Mouse (Mus musculus): ENCODE data around the gene Hsd11b2. TPM values are rescaled to one million over a fixed set of nuclear protein-coding genes. Genes with fewer than 3 reads are reported as not detected.

Hsd11b2 gene
- polyA plus RNA-seq, 1 experiment from 2014 or later: 1.2 TPM

DNA sequence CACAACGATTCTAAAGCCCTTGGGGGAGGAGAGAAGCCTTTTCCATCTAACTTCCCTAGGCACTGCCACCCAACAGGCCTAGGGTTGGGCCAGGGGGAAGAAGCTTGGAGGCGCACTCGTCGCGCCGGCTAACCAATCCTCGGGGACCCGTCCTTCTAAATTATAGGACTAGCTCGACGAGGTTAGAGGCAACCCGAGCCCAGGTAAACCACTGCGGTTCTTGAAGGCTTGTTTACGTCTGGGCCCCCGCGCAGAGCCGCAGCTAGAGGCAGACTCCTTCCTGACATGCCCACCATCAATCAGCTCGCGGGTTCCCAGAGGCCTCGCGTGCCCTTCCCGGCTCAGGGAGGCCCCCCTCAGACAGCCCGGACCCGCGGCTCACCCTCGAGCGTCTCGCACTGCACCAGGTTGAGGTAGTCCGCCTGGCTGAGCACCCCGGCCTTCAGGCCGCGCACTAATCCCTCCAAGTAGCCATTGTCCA, 46.9 kb downstream of the Hsd11b2 start:
- Histone ChIP-seq H3K36me3 (peaks cover 8% of the 10 kb centered on the region), H3K9me3 (no peaks in the 10 kb centered on the region), H3K27ac (replicated peaks) (peak overlapping the region; percentile 86), H3K4me1 (peaks cover 30% of the 10 kb centered on the region), H3K9ac (peak overlapping the region; percentile 97), H3K27me3 (replicated peaks) (peaks cover 4% of the 10 kb centered on the region; the same call in 1 of the 2 replicates), H3K4me3 (peak overlapping the region; percentile 98), H3K4me2 (peak overlapping the region; percentile 92)
- peak; percentile 49 for ATAC-seq (ENCODE audit: extremely low read depth, insufficient number of reproducible peaks, low FRiP score, low TSS enrichment)
- under 1% methylated on average over 31 of the region's 31 CpGs for WGBS

- H3K4me2 ChIP-seq: peak within 1 kb of the TSS; percentile 92
- H3K4me1 ChIP-seq: peaks cover 30% of the 10 kb centered on the region
- H3K9ac ChIP-seq: peak within 1 kb of the TSS; percentile 97
- H3K4me3 ChIP-seq: peak within 1 kb of the TSS; percentile 98
- ATAC-seq (ENCODE audit: extremely low read depth, insufficient number of reproducible peaks, low FRiP score, low TSS enrichment): peak; percentile 98
- no peaks in the 10 kb centered on the region for H3K9me3 ChIP-seq
- 2% methylated on average over 52 of the region's 53 CpGs for WGBS
- peaks cover 7% of the 10 kb centered on the region for H3K36me3 ChIP-seq
- H3K27me3 ChIP-seq (replicated peaks): peaks cover 4% of the 10 kb centered on the region; the same call in 1 of the 2 replicates
- peak within 1 kb of the TSS; percentile 86 for H3K27ac ChIP-seq (replicated peaks)
Observed at GRCm38 (mm10) chr8:105565952-105566702, 47.6 kb downstream of the Hsd11b2 start, which contains the start of gene Atp6v0d1. Gene Atp6v0d1 (minus strand): TSS chr8:105566047.

GRCm38 (mm10) chr8:105566703-105567595, 48.4 kb downstream of the Hsd11b2 start:
- peaks cover 5% of the 10 kb centered on the region for H3K36me3 ChIP-seq
- H3K27me3 ChIP-seq (replicated peaks): peaks cover 4% of the 10 kb centered on the region; the same call in 1 of the 2 replicates
- H3K9ac ChIP-seq: peak overlapping the region; percentile 80
- no peak for ATAC-seq (ENCODE audit: extremely low read depth, insufficient number of reproducible peaks, low FRiP score, low TSS enrichment)
- no peaks in the 10 kb centered on the region for H3K9me3 ChIP-seq
- peaks cover 30% of the 10 kb centered on the region for H3K4me1 ChIP-seq
- peak overlapping the region; percentile 92 for H3K4me2 ChIP-seq
- H3K4me3 ChIP-seq: peak overlapping the region; percentile 98
- H3K27ac ChIP-seq (replicated peaks): peak overlapping the region; percentile 60; the same call in 1 of the 2 replicates
- WGBS: 22% methylated on average over 27 of the region's 27 CpGs

- Histone ChIP-seq H3K27me3 (replicated peaks) (peaks cover 4% of the 10 kb centered on the region; the same call in 1 of the 2 replicates), H3K36me3 (no peaks in the 10 kb centered on the region), H3K9ac (no peak overlapping the region), H3K4me1 (peaks cover 5% of the 10 kb centered on the region), H3K27ac (replicated peaks) (no peak overlapping the region), H3K4me2 (no peak overlapping the region), H3K9me3 (no peaks in the 10 kb centered on the region), H3K4me3 (no peak overlapping the region)
- 82% methylated on average over 9 of the region's 9 CpGs for WGBS
- ATAC-seq (ENCODE audit: extremely low read depth, insufficient number of reproducible peaks, low FRiP score, low TSS enrichment): no peak
Observed at GRCm38 (mm10) chr8:105571810-105572209, 53.3 kb downstream of the Hsd11b2 start.

DNA sequence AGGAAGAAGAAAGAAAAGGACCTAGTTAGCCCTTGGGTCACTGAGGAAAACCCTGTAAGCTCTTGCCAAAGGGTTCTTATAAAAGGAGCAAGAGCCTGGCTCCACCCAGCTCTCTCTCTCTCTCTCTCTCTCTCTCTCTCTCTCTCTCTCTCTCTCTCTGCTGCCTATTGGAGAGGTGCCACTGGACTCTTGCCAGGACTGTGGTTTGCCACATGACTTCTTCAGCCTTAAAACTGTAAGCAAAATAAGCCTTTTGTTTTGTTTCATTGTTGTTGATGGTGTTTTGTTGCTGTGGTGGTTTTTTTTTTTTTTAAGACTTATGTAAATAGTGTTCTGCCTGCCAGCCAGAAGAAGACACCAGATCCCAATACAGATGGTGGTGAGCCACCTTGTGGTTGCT, 54.9 kb downstream of the Hsd11b2 start:
- Histone ChIP-seq H3K4me1 (no peaks in the 10 kb centered on the region), H3K36me3 (no peaks in the 10 kb centered on the region), H3K27me3 (replicated peaks) (no peaks in the 10 kb centered on the region; the same call in 1 of the 2 replicates), H3K9me3 (no peaks in the 10 kb centered on the region), H3K27ac (replicated peaks) (no peak overlapping the region), H3K4me2 (no peak overlapping the region), H3K9ac (no peak overlapping the region), H3K4me3 (no peak overlapping the region)
- ATAC-seq (ENCODE audit: extremely low read depth, insufficient number of reproducible peaks, low FRiP score, low TSS enrichment): no peak

Other genes with a start within 250 kb of the Hsd11b2 start
- gene Hsf4, start 249.0 kb upstream of the Hsd11b2 start, polyA plus RNA-seq (2015; fragmentation: Nextera tagmentation; extraction: Ambion mirVana): 0.15 TPM in 1 of 2 replicates, not detected in the other
- 2.5 and 2.7 TPM in 2 replicates for gene Nol3, start 242.6 kb upstream of the Hsd11b2 start, polyA plus RNA-seq (2015; fragmentation: Nextera tagmentation; extraction: Ambion mirVana)
- 6.0 and 6.5 TPM in 2 replicates for gene 4931428F04Rik, start 228.9 kb upstream of the Hsd11b2 start, polyA plus RNA-seq (2015; fragmentation: Nextera tagmentation; extraction: Ambion mirVana)
- 15.5 and 15.9 TPM in 2 replicates for gene Exoc3l, start 222.7 kb upstream of the Hsd11b2 start, polyA plus RNA-seq (2015; fragmentation: Nextera tagmentation; extraction: Ambion mirVana)
- gene E2f4, start 221.1 kb upstream of the Hsd11b2 start, polyA plus RNA-seq (2015; fragmentation: Nextera tagmentation; extraction: Ambion mirVana): 58.7 and 59.3 TPM in 2 replicates
- gene Elmo3, start 213.2 kb upstream of the Hsd11b2 start, polyA plus RNA-seq (2015; fragmentation: Nextera tagmentation; extraction: Ambion mirVana): 2.3 and 2.6 TPM in 2 replicates
- gene Lrrc29, start 192.5 kb upstream of the Hsd11b2 start, polyA plus RNA-seq (2015; fragmentation: Nextera tagmentation; extraction: Ambion mirVana): 0.96 and 1.2 TPM in 2 replicates
- gene Tmem208, start 192.4 kb upstream of the Hsd11b2 start, polyA plus RNA-seq (2015; fragmentation: Nextera tagmentation; extraction: Ambion mirVana): 75.9 and 92.9 TPM in 2 replicates
- gene Fhod1, start 170.8 kb upstream of the Hsd11b2 start, polyA plus RNA-seq (2015; fragmentation: Nextera tagmentation; extraction: Ambion mirVana): 1.9 and 2.0 TPM in 2 replicates
- 1.3 and 1.4 TPM in 2 replicates for gene Slc9a5, start 169.9 kb upstream of the Hsd11b2 start, polyA plus RNA-seq (2015; fragmentation: Nextera tagmentation; extraction: Ambion mirVana)
- gene Plekhg4, start 145.5 kb upstream of the Hsd11b2 start, polyA plus RNA-seq (2015; fragmentation: Nextera tagmentation; extraction: Ambion mirVana): 0.23 and 0.42 TPM in 2 replicates
- not detected in 2 replicates for gene Kctd19, start 105.3 kb upstream of the Hsd11b2 start, polyA plus RNA-seq (2015; fragmentation: Nextera tagmentation; extraction: Ambion mirVana)
- 0.08 and 0.28 TPM in 2 replicates for gene Lrrc36, start 105.2 kb upstream of the Hsd11b2 start, polyA plus RNA-seq (2015; fragmentation: Nextera tagmentation; extraction: Ambion mirVana)
- gene Tppp3, start 47.2 kb upstream of the Hsd11b2 start, polyA plus RNA-seq (2015; fragmentation: Nextera tagmentation; extraction: Ambion mirVana): 12.3 TPM in 2 replicates
- gene Zdhhc1, start 21.9 kb upstream of the Hsd11b2 start, polyA plus RNA-seq (2015; fragmentation: Nextera tagmentation; extraction: Ambion mirVana): 21.8 and 22.3 TPM in 2 replicates
- gene Atp6v0d1, start 47.3 kb downstream of the Hsd11b2 start, polyA plus RNA-seq (2015; fragmentation: Nextera tagmentation; extraction: Ambion mirVana): 58.1 and 60.9 TPM in 2 replicates
- gene Ripor1, start 86.5 kb downstream of the Hsd11b2 start, polyA plus RNA-seq (2015; fragmentation: Nextera tagmentation; extraction: Ambion mirVana): 32.1 and 32.5 TPM in 2 replicates
- gene Ctcf, start 117.8 kb downstream of the Hsd11b2 start, polyA plus RNA-seq (2015; fragmentation: Nextera tagmentation; extraction: Ambion mirVana): 67.1 and 76.2 TPM in 2 replicates
- 0.23 TPM in 1 of 2 replicates, not detected in the other for gene Agrp, start 118.6 kb downstream of the Hsd11b2 start, polyA plus RNA-seq (2015; fragmentation: Nextera tagmentation; extraction: Ambion mirVana)
- 0.27 TPM in 2 replicates for gene Carmil2, start 167.5 kb downstream of the Hsd11b2 start, polyA plus RNA-seq (2015; fragmentation: Nextera tagmentation; extraction: Ambion mirVana)
- gene Acd, start 182.3 kb downstream of the Hsd11b2 start, polyA plus RNA-seq (2015; fragmentation: Nextera tagmentation; extraction: Ambion mirVana): 41.6 and 44.0 TPM in 2 replicates
- 11.6 and 11.9 TPM in 2 replicates for gene Pard6a, start 182.4 kb downstream of the Hsd11b2 start, polyA plus RNA-seq (2015; fragmentation: Nextera tagmentation; extraction: Ambion mirVana)
- gene 4933405L10Rik, start 188.9 kb downstream of the Hsd11b2 start, polyA plus RNA-seq (2015; fragmentation: Nextera tagmentation; extraction: Ambion mirVana): not detected in 2 replicates
- 12.5 and 13.3 TPM in 2 replicates for gene Enkd1, start 189.5 kb downstream of the Hsd11b2 start, polyA plus RNA-seq (2015; fragmentation: Nextera tagmentation; extraction: Ambion mirVana)
- gene Gfod2, start 239.9 kb downstream of the Hsd11b2 start, polyA plus RNA-seq (2015; fragmentation: Nextera tagmentation; extraction: Ambion mirVana): 9.6 and 12.1 TPM in 2 replicates